In the genomic region with DNA sequence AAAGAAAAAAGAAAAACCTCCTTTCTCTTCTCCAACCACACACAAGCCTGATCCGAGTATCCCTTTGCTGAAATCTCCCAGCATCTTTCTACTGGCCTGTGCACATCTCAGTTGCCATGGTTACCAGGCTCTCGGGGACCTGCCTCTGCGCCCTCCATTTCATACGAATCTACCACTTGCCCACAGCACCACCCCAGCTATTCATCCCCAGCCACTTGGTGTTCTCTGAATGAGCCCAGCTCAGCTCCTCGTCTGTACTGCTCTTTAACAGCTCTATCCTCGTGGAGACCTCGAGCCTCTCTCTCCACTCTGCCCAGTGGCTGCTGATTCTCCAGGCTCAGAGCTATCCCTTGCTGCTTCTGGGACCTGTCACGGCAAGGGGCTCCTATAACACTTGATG, we compare ENCODE assay signal across 11 mouse cellular contexts.
DNase-seq lines count a peak whose midpoint lies in the region; ATAC-seq and TF ChIP-seq lines count a peak whose summit lies in the region.
"Had no signal": no experiment of that assay in that cellular context is flagged by ENCODE, and none has a peak within 500 bp of the region (broad histone marks: within the 10 kb centered on the region; RNA-seq: fewer than 3 reads in every experiment).

No protein-coding gene starts in this region.

- peak overlapping the region; percentile 12 for H3K27ac ChIP-seq in hindbrain, embryonic 12.5 days
- H3K27ac ChIP-seq in midbrain, embryonic 12.5 days (replicated peaks) = peak overlapping the region; percentile 73
- H3K27ac ChIP-seq in cerebellum, adult 2 months (ENCODE audit: insufficient read depth, low read length) = no peak overlapping the region
- H3K27ac ChIP-seq: embryonic facial prominence, embryonic 13.5 days had no signal

- TF ChIP-seq CTCF in cerebellum, adult 2 months (IDR thresholded peaks at IDR 0.05; ENCODE audit: borderline replicate concordance, insufficient read depth, low read depth, low read length) = no peak

- H3K9me3 ChIP-seq in hindbrain, embryonic 12.5 days (replicated peaks) = no peaks in the 10 kb centered on the region
- H3K9me3 ChIP-seq in midbrain, embryonic 12.5 days = no peaks in the 10 kb centered on the region
- H3K9me3 ChIP-seq: embryonic facial prominence, embryonic 13.5 days had no signal

- peaks cover 5% of the 10 kb centered on the region; the same call in 1 of the 2 replicates for H3K27me3 ChIP-seq in hindbrain, embryonic 12.5 days
- H3K27me3 ChIP-seq in midbrain, embryonic 12.5 days = 0 out of 2 replicates have a peak, but pooled peaks cover 5% of the 10 kb centered on the region
- H3K27me3 ChIP-seq in cerebellum, adult 2 months (ENCODE audit: control insufficient read depth, insufficient read depth, low read length) = no peaks in the 10 kb centered on the region

- peak; percentile 62 for ATAC-seq in hindbrain, embryonic 12.5 days (ENCODE audit: low FRiP score)
- peak; percentile 55 for ATAC-seq in midbrain, embryonic 12.5 days (ENCODE audit: low FRiP score, low read depth)

- H3K4me3 ChIP-seq in hindbrain, embryonic 12.5 days = no peak overlapping the region
- H3K4me3 ChIP-seq in midbrain, embryonic 12.5 days = no peak overlapping the region
- no peak overlapping the region for H3K4me3 ChIP-seq in cerebellum, adult 2 months (replicated peaks; ENCODE audit: insufficient read depth, low read depth, low read length)
- H3K4me3 ChIP-seq: embryonic facial prominence, embryonic 13.5 days had no signal

- peak; percentile 42 for DNase-seq in right cerebral cortex, adult 18-20 months
- DNase-seq in right cerebral cortex, postnatal 14 days = no peak
- DNase-seq in right cerebral cortex, postnatal 4 days = peak; percentile 25
- DNase-seq in urinary bladder, postnatal 10 days (ENCODE audit: low spot score) = no peak
- DNase-seq in ovary, postnatal 10 days (ENCODE audit: low spot score) = no peak
- DNase-seq in cerebellum, adult 2 months = no peak
- DNase-seq: heart, postnatal 10 days; kidney, postnatal 10 days had no signal

- 36% methylated on average over 8 of the region's 8 CpGs for whole genome bisulfite sequencing in hindbrain, embryonic 12.5 days
- 18% methylated on average over 8 of the region's 8 CpGs for WGBS in midbrain, embryonic 12.5 days
- WGBS in cerebellum, adult 2 months = 59% methylated on average over 8 of the region's 8 CpGs

- TF ChIP-seq POLR2A in cerebellum, adult 2 months (IDR thresholded peaks at IDR 0.05; ENCODE audit: borderline replicate concordance, insufficient read depth, low read length) = no peak

- H3K9ac ChIP-seq in hindbrain, embryonic 12.5 days = no peak overlapping the region
- H3K9ac ChIP-seq in midbrain, embryonic 12.5 days (replicated peaks) = no peak overlapping the region
- H3K9ac ChIP-seq: embryonic facial prominence, embryonic 13.5 days had no signal

- H3K4me1 ChIP-seq in hindbrain, embryonic 12.5 days = peaks cover 26% of the 10 kb centered on the region
- peaks cover 40% of the 10 kb centered on the region for H3K4me1 ChIP-seq in midbrain, embryonic 12.5 days
- no peaks in the 10 kb centered on the region for H3K4me1 ChIP-seq in cerebellum, adult 2 months (ENCODE audit: control insufficient read depth, insufficient read depth, low read length)

- no peaks in the 10 kb centered on the region for H3K36me3 ChIP-seq in hindbrain, embryonic 12.5 days
- no peaks in the 10 kb centered on the region for H3K36me3 ChIP-seq in midbrain, embryonic 12.5 days
- H3K36me3 ChIP-seq: embryonic facial prominence, embryonic 13.5 days had no signal

- H3K4me2 ChIP-seq in hindbrain, embryonic 12.5 days (replicated peaks) = peak overlapping the region; percentile 3; the same call in 1 of the 2 replicates
- H3K4me2 ChIP-seq in midbrain, embryonic 12.5 days (replicated peaks) = peak overlapping the region; percentile 18
- H3K4me2 ChIP-seq: embryonic facial prominence, embryonic 13.5 days had no signal

Comparison
In these comparisons a context has a peak if more than half of its experiments do, and no peak if none do; other contexts are left out.
1. DNase-seq: peak in right cerebral cortex, adult 18-20 months (single experiment) and right cerebral cortex, postnatal 4 days (single experiment); none in right cerebral cortex, postnatal 14 days (single experiment), urinary bladder, postnatal 10 days (single experiment), ovary, postnatal 10 days (single experiment) and cerebellum, adult 2 months (0 of 2).